Mouse (Mus musculus) thymus, adult 2 months (tissue): Measurements from ENCODE around the gene Ung.

Experiments
- CTCF ChIP-seq: fragments of 200-500 bp; IDR thresholded peaks from 2 replicates; pipeline ENCODE4 v1.5.1; 2012; ENCODE audit warnings: mild to moderate bottlenecking, control low read depth, low read length, moderate library complexity, borderline replicate concordance; ENCODE audit not compliant: control insufficient read depth, poor library complexity, insufficient read depth; ENCODE audit errors: extremely low read depth
- POLR2A ChIP-seq: fragments of 200-500 bp; IDR thresholded peaks from 2 replicates; pipeline ENCODE4 v1.6.1; 2012; ENCODE audit warnings: mild to moderate bottlenecking, low read length, control low read depth, moderate library complexity; ENCODE audit not compliant: control insufficient read depth, poor library complexity, insufficient read depth; ENCODE audit errors: extremely low read depth

DNA sequence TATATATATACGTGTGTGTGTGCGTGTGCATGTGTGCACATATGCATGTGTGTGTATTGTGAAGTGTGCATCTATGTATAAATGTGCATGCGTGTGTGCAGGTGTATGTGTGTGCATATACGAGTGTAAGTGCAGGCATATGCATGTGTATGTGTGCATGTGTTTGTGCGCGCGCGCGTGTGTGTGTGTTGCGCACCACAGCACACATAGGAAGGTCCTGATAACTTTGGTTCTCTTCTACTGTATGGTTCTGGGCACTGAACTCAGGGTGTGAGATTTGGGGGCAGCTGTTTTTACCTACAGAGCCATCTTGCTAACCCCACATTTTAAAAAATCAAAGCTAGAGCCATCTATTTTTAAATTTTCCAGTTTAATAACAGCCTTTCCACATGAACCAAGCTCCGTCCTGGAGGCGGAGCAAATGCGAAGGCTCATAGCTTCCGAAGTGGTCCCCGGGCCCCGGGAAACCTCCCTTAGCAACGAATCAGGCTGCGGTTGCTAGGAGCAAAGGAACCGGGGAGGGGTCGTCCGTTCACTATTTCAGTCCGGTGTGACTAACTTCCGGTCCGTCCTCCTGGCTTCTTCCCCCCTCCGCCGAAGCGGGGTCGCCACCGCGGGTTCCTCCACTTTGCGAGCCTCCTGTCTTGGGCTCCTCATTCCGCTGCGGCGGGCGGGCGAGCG lies 30.3 kb upstream of the Ung start:
- TF ChIP-seq CTCF (no peak), POLR2A (no peak)
